Mouse (Mus musculus) c-Kit-negative CD71-positive TER-119-positive erythroid progenitor cells, embryonic 14.5 days (primary cell): Measurements from ENCODE around the gene Uchl1.

ENCODE experiments used
- DNase-seq: peaks from one replicate; pipeline ENCODE4 v3.0.0-alpha.2; 2013; ENCODE audit warnings: low read depth, low spot score

Gene Uchl1

GRCm38 (mm10) chr5:66675983-66676382, at the start of gene Uchl1:
Gene Uchl1 (plus strand): TSS chr5:66676091.
- no peak for DNase-seq

- DNase-seq, result no peak
Observed at GRCm38 (mm10) chr5:66627805-66628204, 48.1 kb upstream of the Uchl1 start.

GRCm38 (mm10) chr5:66635459-66636079, 40.3 kb upstream of the Uchl1 start:
- DNase-seq, result no peak

- DNase-seq, result no peak
Observed at GRCm38 (mm10) chr5:66642156-66642555, 33.7 kb upstream of the Uchl1 start.

- no peak for DNase-seq
Observed at GRCm38 (mm10) chr5:66643260-66643659, 32.6 kb upstream of the Uchl1 start.

GRCm38 (mm10) chr5:66647504-66647903, 28.4 kb upstream of the Uchl1 start:
- DNase-seq, result no peak

- DNase-seq, result no peak
Observed at GRCm38 (mm10) chr5:66654220-66654619, 21.7 kb upstream of the Uchl1 start.

GRCm38 (mm10) chr5:66675189-66675890, 551 bp upstream of the Uchl1 start:
- DNase-seq, result no peak

GRCm38 (mm10) chr5:66676457-66677117, 696 bp downstream of the Uchl1 start:
- DNase-seq, result no peak

GRCm38 (mm10) chr5:66677411-66678345, 1.8 kb downstream of the Uchl1 start:
- DNase-seq, result no peak

GRCm38 (mm10) chr5:66679222-66679621, 3.3 kb downstream of the Uchl1 start:
- no peak for DNase-seq

- DNase-seq, result no peak
Observed at GRCm38 (mm10) chr5:66685930-66686329, 10.0 kb downstream of the Uchl1 start.

GRCm38 (mm10) chr5:66686863-66687262, 11.0 kb downstream of the Uchl1 start:
- no peak for DNase-seq

GRCm38 (mm10) chr5:66687737-66688136, 11.8 kb downstream of the Uchl1 start:
- DNase-seq, result no peak

- DNase-seq, result no peak
Observed at GRCm38 (mm10) chr5:66688286-66688685, 12.4 kb downstream of the Uchl1 start.

GRCm38 (mm10) chr5:66689796-66690195, 13.9 kb downstream of the Uchl1 start:
- DNase-seq, result no peak

- DNase-seq, result no peak
Observed at GRCm38 (mm10) chr5:66693231-66693630, 17.3 kb downstream of the Uchl1 start.

GRCm38 (mm10) chr5:66697119-66697518, 21.2 kb downstream of the Uchl1 start:
- DNase-seq, result peak; percentile 22

GRCm38 (mm10) chr5:66699911-66700310, 24.0 kb downstream of the Uchl1 start:
- no peak for DNase-seq

- DNase-seq, result no peak
Observed at GRCm38 (mm10) chr5:66701951-66702350, 26.1 kb downstream of the Uchl1 start.

- DNase-seq, result no peak
Observed at GRCm38 (mm10) chr5:66703317-66704004, 27.6 kb downstream of the Uchl1 start.
